Mouse (Mus musculus) testis, adult 2 months (tissue): ENCODE data around the gene Triobp.

ENCODE experiments used
- CTCF ChIP-seq: fragments of 200-500 bp; IDR thresholded peaks from 2 replicates; pipeline ENCODE4 v1.5.1; 2012; ENCODE audit warnings: low read depth, mild to moderate bottlenecking, inconsistent platforms, low read length, moderate library complexity; ENCODE audit not compliant: control insufficient read depth, insufficient read depth, insufficient replicate concordance
- POLR2A ChIP-seq: fragments of 200-500 bp; IDR thresholded peaks from 2 replicates; pipeline ENCODE4 v1.6.1; 2012; ENCODE audit warnings: low read depth, mild to moderate bottlenecking, inconsistent platforms, low read length, moderate library complexity; ENCODE audit not compliant: control insufficient read depth

DNA sequence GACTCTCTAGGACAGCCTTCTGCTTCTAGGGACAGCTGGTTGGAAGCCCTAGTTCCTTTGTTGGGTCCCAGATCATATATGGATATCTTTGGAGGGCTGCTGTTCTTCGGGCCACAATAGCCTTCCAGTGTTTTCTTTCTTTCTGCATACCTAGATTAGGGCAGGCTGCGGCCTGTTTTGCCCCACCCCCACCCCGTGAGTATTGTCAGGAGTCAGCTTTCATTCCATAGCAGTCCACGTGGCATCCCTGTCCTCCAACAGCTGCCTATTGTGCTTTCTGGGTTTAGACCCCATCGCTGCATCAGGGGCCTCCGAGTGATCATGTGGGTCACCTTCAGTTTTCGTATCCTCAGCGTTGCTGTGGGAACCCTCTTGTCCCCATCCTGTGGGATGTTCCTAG lies 50.8 kb downstream of the Triobp start:
- TF ChIP-seq POLR2A (no peak), CTCF (no peak)
